Mouse (Mus musculus): ENCODE data around the gene Olfr1420. TPM values are rescaled to one million over a fixed set of nuclear protein-coding genes. Genes with fewer than 3 reads are reported as not detected.

Olfr1420 gene
- 0.13 and 0.24 TPM in 2 replicates for polyA plus RNA-seq (2014; fragmentation: Nextera tagmentation; extraction: Ambion mirVana)

GRCm38 (mm10) chr19:11886265-11886664, at the start of gene Olfr1420:
Gene Olfr1420 (plus strand): TSS chr19:11886565.
- Histone ChIP-seq H3K27me3 (ENCODE audit: control insufficient read depth, insufficient read depth, low read length) (no peaks in the 10 kb centered on the region), H3K4me3 (ENCODE audit: low read length) (no peak within 1 kb of the TSS), H3K36me3 (ENCODE audit: control insufficient read depth, insufficient read depth, low read length) (no peaks in the 10 kb centered on the region), H3K27ac (ENCODE audit: low read depth, low read length) (no peak within 1 kb of the TSS), H3K9ac (ENCODE audit: low read depth, low read length) (no peak within 1 kb of the TSS), H3K4me2 (replicated peaks; ENCODE audit: low read depth, low read length) (no peak within 1 kb of the TSS), H3K4me1 (ENCODE audit: control insufficient read depth, insufficient read depth, low read length) (no peaks in the 10 kb centered on the region), H3K9me3 (ENCODE audit: control insufficient read depth, low read length) (no peaks in the 10 kb centered on the region)
- ATAC-seq (ENCODE audit: low FRiP score, low TSS enrichment), result no peak
- 40% methylated on average over 1 of the region's 1 CpGs for WGBS

- H3K9ac ChIP-seq (ENCODE audit: low read depth, low read length), result no peak within 1 kb of the TSS
- H3K36me3 ChIP-seq (ENCODE audit: control insufficient read depth, insufficient read depth, low read length), result no peaks in the 10 kb centered on the region
- ATAC-seq (ENCODE audit: low FRiP score, low TSS enrichment), result no peak
- 94% methylated on average over 4 of the region's 4 CpGs for WGBS
- no peak within 1 kb of the TSS for H3K4me3 ChIP-seq (ENCODE audit: low read length)
- H3K4me2 ChIP-seq (replicated peaks; ENCODE audit: low read depth, low read length), result no peak within 1 kb of the TSS
- H3K27me3 ChIP-seq (ENCODE audit: control insufficient read depth, insufficient read depth, low read length), result no peaks in the 10 kb centered on the region
- no peak within 1 kb of the TSS for H3K27ac ChIP-seq (ENCODE audit: low read depth, low read length)
- H3K9me3 ChIP-seq (ENCODE audit: control insufficient read depth, low read length), result no peaks in the 10 kb centered on the region
- no peaks in the 10 kb centered on the region for H3K4me1 ChIP-seq (ENCODE audit: control insufficient read depth, insufficient read depth, low read length)
Measured at GRCm38 (mm10) chr19:11839119-11839518, 47.2 kb upstream of the Olfr1420 start, which contains the start of gene Olfr1417. Gene Olfr1417 (minus strand): TSS chr19:11839219.

GRCm38 (mm10) chr19:11846333-11846732, 40.0 kb upstream of the Olfr1420 start:
- 85% methylated on average over 4 of the region's 4 CpGs for WGBS
- ATAC-seq (ENCODE audit: low FRiP score, low TSS enrichment), result no peak
- Histone ChIP-seq H3K4me1 (ENCODE audit: control insufficient read depth, insufficient read depth, low read length) (no peaks in the 10 kb centered on the region), H3K4me2 (replicated peaks; ENCODE audit: low read depth, low read length) (no peak overlapping the region), H3K4me3 (ENCODE audit: low read length) (no peak overlapping the region), H3K36me3 (ENCODE audit: control insufficient read depth, insufficient read depth, low read length) (no peaks in the 10 kb centered on the region), H3K9ac (ENCODE audit: low read depth, low read length) (no peak overlapping the region), H3K27me3 (ENCODE audit: control insufficient read depth, insufficient read depth, low read length) (no peaks in the 10 kb centered on the region), H3K27ac (ENCODE audit: low read depth, low read length) (no peak overlapping the region), H3K9me3 (ENCODE audit: control insufficient read depth, low read length) (no peaks in the 10 kb centered on the region)

- H3K4me3 ChIP-seq (ENCODE audit: low read length), result no peak overlapping the region
- H3K36me3 ChIP-seq (ENCODE audit: control insufficient read depth, insufficient read depth, low read length), result no peaks in the 10 kb centered on the region
- H3K4me2 ChIP-seq (replicated peaks; ENCODE audit: low read depth, low read length), result no peak overlapping the region
- H3K27ac ChIP-seq (ENCODE audit: low read depth, low read length), result no peak overlapping the region
- ATAC-seq (ENCODE audit: low FRiP score, low TSS enrichment), result no peak
- no peaks in the 10 kb centered on the region for H3K9me3 ChIP-seq (ENCODE audit: control insufficient read depth, low read length)
- H3K27me3 ChIP-seq (ENCODE audit: control insufficient read depth, insufficient read depth, low read length), result no peaks in the 10 kb centered on the region
- WGBS, result 66% methylated on average over 4 of the region's 4 CpGs
- no peaks in the 10 kb centered on the region for H3K4me1 ChIP-seq (ENCODE audit: control insufficient read depth, insufficient read depth, low read length)
- no peak overlapping the region for H3K9ac ChIP-seq (ENCODE audit: low read depth, low read length)
Measured at GRCm38 (mm10) chr19:11852652-11853051, 33.7 kb upstream of the Olfr1420 start.

- H3K36me3 ChIP-seq (ENCODE audit: control insufficient read depth, insufficient read depth, low read length), result no peaks in the 10 kb centered on the region
- no peak overlapping the region for H3K27ac ChIP-seq (ENCODE audit: low read depth, low read length)
- H3K9me3 ChIP-seq (ENCODE audit: control insufficient read depth, low read length), result no peaks in the 10 kb centered on the region
- no peak overlapping the region for H3K4me3 ChIP-seq (ENCODE audit: low read length)
- no peaks in the 10 kb centered on the region for H3K27me3 ChIP-seq (ENCODE audit: control insufficient read depth, insufficient read depth, low read length)
- no peak overlapping the region for H3K4me2 ChIP-seq (replicated peaks; ENCODE audit: low read depth, low read length)
- no peak overlapping the region for H3K9ac ChIP-seq (ENCODE audit: low read depth, low read length)
- H3K4me1 ChIP-seq (ENCODE audit: control insufficient read depth, insufficient read depth, low read length), result no peaks in the 10 kb centered on the region
- 89% methylated on average over 2 of the region's 2 CpGs for WGBS
- ATAC-seq (ENCODE audit: low FRiP score, low TSS enrichment), result no peak
Measured at GRCm38 (mm10) chr19:11854821-11855220, 31.5 kb upstream of the Olfr1420 start.

GRCm38 (mm10) chr19:11856506-11856905, 29.9 kb upstream of the Olfr1420 start:
- H3K4me1 ChIP-seq (ENCODE audit: control insufficient read depth, insufficient read depth, low read length), result no peaks in the 10 kb centered on the region
- H3K4me3 ChIP-seq (ENCODE audit: low read length), result no peak overlapping the region
- H3K9ac ChIP-seq (ENCODE audit: low read depth, low read length), result no peak overlapping the region
- no peak for ATAC-seq (ENCODE audit: low FRiP score, low TSS enrichment)
- H3K27ac ChIP-seq (ENCODE audit: low read depth, low read length), result no peak overlapping the region
- WGBS, result 80% methylated on average over 6 of the region's 6 CpGs
- H3K27me3 ChIP-seq (ENCODE audit: control insufficient read depth, insufficient read depth, low read length), result no peaks in the 10 kb centered on the region
- H3K4me2 ChIP-seq (replicated peaks; ENCODE audit: low read depth, low read length), result no peak overlapping the region
- H3K9me3 ChIP-seq (ENCODE audit: control insufficient read depth, low read length), result no peaks in the 10 kb centered on the region
- no peaks in the 10 kb centered on the region for H3K36me3 ChIP-seq (ENCODE audit: control insufficient read depth, insufficient read depth, low read length)

- H3K9me3 ChIP-seq (ENCODE audit: control insufficient read depth, low read length), result no peaks in the 10 kb centered on the region
- no peak within 1 kb of the TSS for H3K9ac ChIP-seq (ENCODE audit: low read depth, low read length)
- H3K4me2 ChIP-seq (replicated peaks; ENCODE audit: low read depth, low read length), result no peak within 1 kb of the TSS
- H3K4me1 ChIP-seq (ENCODE audit: control insufficient read depth, insufficient read depth, low read length), result no peaks in the 10 kb centered on the region
- no peaks in the 10 kb centered on the region for H3K27me3 ChIP-seq (ENCODE audit: control insufficient read depth, insufficient read depth, low read length)
- no peak within 1 kb of the TSS for H3K27ac ChIP-seq (ENCODE audit: low read depth, low read length)
- ATAC-seq (ENCODE audit: low FRiP score, low TSS enrichment), result no peak
- no peaks in the 10 kb centered on the region for H3K36me3 ChIP-seq (ENCODE audit: control insufficient read depth, insufficient read depth, low read length)
- no peak within 1 kb of the TSS for H3K4me3 ChIP-seq (ENCODE audit: low read length)
- 77% methylated on average over 1 of the region's 1 CpGs for WGBS
Measured at GRCm38 (mm10) chr19:11860966-11861365, 25.4 kb upstream of the Olfr1420 start, which contains the start of gene Olfr1418. Gene Olfr1418 (minus strand): TSS chr19:11861066.

GRCm38 (mm10) chr19:11867837-11868236, 18.5 kb upstream of the Olfr1420 start:
- 84% methylated on average over 2 of the region's 2 CpGs for WGBS
- ATAC-seq (ENCODE audit: low FRiP score, low TSS enrichment), result no peak
- Histone ChIP-seq H3K4me3 (ENCODE audit: low read length) (no peak overlapping the region), H3K9me3 (ENCODE audit: control insufficient read depth, low read length) (peaks cover 3% of the 10 kb centered on the region; the same call in 1 of the 2 replicates), H3K4me1 (ENCODE audit: control insufficient read depth, insufficient read depth, low read length) (no peaks in the 10 kb centered on the region), H3K9ac (ENCODE audit: low read depth, low read length) (no peak overlapping the region), H3K36me3 (ENCODE audit: control insufficient read depth, insufficient read depth, low read length) (no peaks in the 10 kb centered on the region), H3K27ac (ENCODE audit: low read depth, low read length) (no peak overlapping the region), H3K4me2 (replicated peaks; ENCODE audit: low read depth, low read length) (no peak overlapping the region), H3K27me3 (ENCODE audit: control insufficient read depth, insufficient read depth, low read length) (no peaks in the 10 kb centered on the region)

- H3K4me2 ChIP-seq (replicated peaks; ENCODE audit: low read depth, low read length), result no peak within 1 kb of the TSS
- H3K4me1 ChIP-seq (ENCODE audit: control insufficient read depth, insufficient read depth, low read length), result no peaks in the 10 kb centered on the region
- no peaks in the 10 kb centered on the region for H3K36me3 ChIP-seq (ENCODE audit: control insufficient read depth, insufficient read depth, low read length)
- no peak within 1 kb of the TSS for H3K27ac ChIP-seq (ENCODE audit: low read depth, low read length)
- WGBS, result 55% methylated on average over 1 of the region's 1 CpGs
- no peaks in the 10 kb centered on the region for H3K9me3 ChIP-seq (ENCODE audit: control insufficient read depth, low read length)
- H3K9ac ChIP-seq (ENCODE audit: low read depth, low read length), result no peak within 1 kb of the TSS
- no peaks in the 10 kb centered on the region for H3K27me3 ChIP-seq (ENCODE audit: control insufficient read depth, insufficient read depth, low read length)
- H3K4me3 ChIP-seq (ENCODE audit: low read length), result no peak within 1 kb of the TSS
- ATAC-seq (ENCODE audit: low FRiP score, low TSS enrichment), result no peak
Measured at GRCm38 (mm10) chr19:11875006-11875405, 11.4 kb upstream of the Olfr1420 start, which contains the start of gene Olfr1419. Gene Olfr1419 (minus strand): TSS chr19:11875106.

All from kidney, embryonic 14.5 days (tissue).